Mouse (Mus musculus): ENCODE results near the gene Trim11.
"Not testable (repeated sequence)": the region's sequence is repeated elsewhere in the genome, so short reads cannot be mapped to it uniquely, and the experiment has no call there.

Trim11 gene

GRCm38 (mm10) chr11:58978027-58978705 is at the start of gene Trim11:
TSS of gene Trim11 (plus strand) at chr11:58978093.
- DNase-seq = peak; percentile 50

GRCm38 (mm10) chr11:58929055-58929454 is 48.8 kb upstream of the Trim11 start:
- DNase-seq = no peak

GRCm38 (mm10) chr11:58929641-58930040 is 48.3 kb upstream of the Trim11 start:
- peak; percentile 59 for DNase-seq

DNA sequence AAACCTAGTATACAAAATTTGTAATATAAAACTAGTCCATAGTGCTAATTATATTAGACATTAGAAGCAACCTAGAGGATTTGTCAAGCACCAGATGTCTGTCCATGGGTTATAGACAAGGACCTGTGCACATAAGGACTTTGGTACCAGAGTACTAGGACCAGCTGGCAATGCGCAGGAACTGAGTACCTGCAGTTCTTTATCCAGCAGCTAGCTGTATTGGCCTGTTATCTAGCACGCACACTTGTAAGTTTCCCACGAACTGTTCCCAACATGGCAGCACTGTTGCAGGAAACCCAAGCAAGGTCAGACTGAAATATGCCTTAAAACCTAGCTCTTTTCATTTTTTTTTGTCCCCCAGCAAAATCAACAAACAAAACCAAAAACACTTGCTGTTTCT is 47.6 kb upstream of the Trim11 start:
- DNase-seq = no peak

- no peak for DNase-seq
Measured at GRCm38 (mm10) chr11:58931576-58931975, 46.3 kb upstream of the Trim11 start.

- no peak for DNase-seq
Measured at GRCm38 (mm10) chr11:58937909-58938308, 40.0 kb upstream of the Trim11 start.

DNA sequence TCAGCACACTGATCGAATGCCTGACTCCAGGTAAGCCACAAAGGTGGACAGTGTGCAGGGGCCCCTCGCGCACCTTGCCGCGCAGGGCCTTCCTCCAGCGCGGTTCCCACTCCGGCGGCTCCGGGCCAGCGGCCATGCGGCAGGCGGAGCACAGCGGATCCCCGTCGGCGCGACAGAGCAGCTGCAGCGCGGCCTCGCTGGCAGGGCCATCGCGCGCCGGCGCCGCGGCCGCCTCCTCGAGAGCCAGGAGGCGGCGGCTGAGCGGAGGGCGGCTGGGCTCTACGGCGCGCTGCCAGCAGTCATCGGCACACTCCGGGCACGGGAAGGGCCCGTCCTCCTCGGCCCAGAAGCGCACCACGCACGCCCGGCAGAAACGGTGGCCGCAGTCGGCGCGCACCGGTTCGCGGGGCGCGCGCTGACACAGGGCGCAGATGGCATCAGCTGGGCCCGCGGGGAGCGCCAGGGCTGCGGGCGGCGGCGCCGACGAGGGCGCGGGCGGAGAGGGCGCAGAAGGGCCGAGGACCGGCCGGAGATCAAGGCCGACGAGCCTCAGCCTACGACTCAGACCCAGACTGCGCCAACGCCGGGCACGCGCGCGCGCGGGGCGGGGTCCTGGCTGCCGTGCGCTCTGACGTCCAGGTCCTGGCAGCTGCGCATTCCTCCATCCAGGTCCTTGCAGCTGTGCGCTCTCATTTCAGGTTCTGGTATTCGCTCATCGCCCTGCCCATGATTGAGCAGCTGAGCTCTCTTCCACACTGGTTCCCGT is 39.4 kb upstream of the Trim11 start, which contains the start of gene Rnf187:
Rnf187 (minus strand) TSS at position 595 of the 766 bp plus-strand sequence.
- peak; percentile 92 for DNase-seq

GRCm38 (mm10) chr11:58939088-58939439 is 38.8 kb upstream of the Trim11 start:
- DNase-seq = no peak

- DNase-seq = no peak
Measured at GRCm38 (mm10) chr11:58944136-58944535, 33.8 kb upstream of the Trim11 start.

GRCm38 (mm10) chr11:58947306-58947705 is 30.6 kb upstream of the Trim11 start:
- DNase-seq = no peak

- DNase-seq = no peak
Measured at GRCm38 (mm10) chr11:58947798-58948528, 29.9 kb upstream of the Trim11 start.

DNA sequence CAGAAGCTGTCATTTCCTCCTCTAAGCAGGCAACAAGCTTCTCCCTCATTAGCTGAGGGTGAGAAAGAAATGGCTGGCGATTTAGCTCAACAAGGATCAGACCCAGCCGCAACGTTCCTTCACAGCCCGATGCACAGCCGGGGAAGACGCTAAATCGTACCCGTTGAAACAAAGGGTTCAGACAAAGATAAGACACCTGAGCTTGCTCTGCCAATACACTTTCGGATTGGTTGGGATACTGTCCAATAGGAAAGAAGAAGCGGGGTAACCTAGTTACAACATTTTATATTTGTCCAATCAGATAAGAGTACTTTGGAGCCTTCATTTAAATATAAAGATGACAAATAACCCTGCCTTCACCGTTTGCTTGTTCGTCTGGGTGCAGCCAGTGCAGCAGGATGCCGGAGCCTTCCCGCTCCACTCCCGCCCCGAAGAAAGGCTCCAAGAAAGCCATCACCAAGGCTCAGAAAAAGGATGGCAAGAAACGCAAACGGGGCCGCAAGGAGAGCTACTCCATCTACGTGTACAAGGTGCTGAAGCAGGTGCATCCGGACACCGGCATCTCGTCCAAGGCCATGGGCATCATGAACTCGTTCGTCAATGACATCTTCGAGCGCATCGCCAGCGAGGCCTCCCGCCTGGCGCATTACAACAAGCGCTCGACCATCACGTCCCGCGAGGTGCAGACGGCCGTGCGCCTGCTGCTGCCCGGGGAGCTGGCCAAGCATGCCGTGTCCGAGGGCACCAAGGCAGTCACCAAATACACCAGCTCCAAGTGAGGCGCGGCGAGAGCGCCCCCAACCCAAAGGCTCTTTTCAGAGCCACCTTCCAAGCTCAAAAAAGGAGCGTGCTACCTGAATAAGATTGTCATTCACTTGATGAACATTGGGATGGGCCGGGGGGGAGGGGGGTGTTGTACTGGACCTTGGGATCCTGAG is 29.1 kb upstream of the Trim11 start, which contains the start of gene Hist3h2ba:
Hist3h2ba (plus strand) TSS at position 379 of the 938 bp plus-strand sequence.
- peak; percentile 65 for DNase-seq

DNA sequence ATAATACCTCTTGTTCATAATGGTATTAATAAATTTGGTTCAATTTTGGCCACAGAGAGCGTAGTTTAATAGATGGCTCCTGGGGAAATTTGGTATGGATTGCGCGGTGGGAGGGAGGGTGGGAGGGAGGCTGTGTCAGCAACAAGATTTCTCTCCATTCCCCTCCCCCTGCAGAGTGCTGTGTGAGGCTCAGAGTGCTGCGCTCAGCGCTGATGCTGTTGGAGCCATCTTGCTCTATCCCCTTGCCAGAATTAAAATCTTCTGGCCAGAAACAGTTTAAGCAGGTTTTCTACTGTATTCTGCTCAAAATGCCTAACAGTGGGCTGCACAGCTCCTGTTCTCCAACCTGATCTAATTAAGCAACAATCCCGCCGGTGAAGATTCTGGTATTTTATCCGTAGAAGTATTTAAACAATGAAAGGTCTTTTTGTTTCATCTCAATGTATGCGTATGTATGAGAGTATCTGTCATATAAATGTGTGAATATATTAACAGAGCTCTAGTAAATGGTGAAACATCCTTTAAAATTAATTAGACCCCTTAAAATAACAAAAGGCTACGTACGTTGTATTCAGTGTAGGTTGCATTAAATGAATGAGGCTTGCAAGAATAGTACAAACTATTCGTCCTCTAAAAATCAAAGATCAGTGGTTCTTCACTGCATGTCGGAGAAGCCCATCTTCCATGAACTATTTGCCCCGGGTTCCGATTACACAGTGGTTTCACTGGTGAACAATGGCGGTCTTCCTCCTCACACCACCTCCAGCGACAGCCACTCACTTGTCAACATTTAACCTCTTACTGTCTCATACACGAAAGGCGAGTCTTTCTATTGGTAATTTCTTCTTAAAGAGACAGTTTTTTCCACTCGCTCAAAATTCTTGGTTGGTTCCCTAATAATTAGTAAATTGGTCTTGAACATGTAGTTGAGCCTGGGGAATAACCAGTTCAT is 28.1 kb upstream of the Trim11 start:
- no peak for DNase-seq

GRCm38 (mm10) chr11:58951210-58951609 is 26.7 kb upstream of the Trim11 start:
- no peak for DNase-seq

GRCm38 (mm10) chr11:58953351-58954169 is 24.3 kb upstream of the Trim11 start:
- no peak for DNase-seq

GRCm38 (mm10) chr11:58954170-58954419 is 23.8 kb upstream of the Trim11 start:
- not testable (repeated sequence) for DNase-seq

DNA sequence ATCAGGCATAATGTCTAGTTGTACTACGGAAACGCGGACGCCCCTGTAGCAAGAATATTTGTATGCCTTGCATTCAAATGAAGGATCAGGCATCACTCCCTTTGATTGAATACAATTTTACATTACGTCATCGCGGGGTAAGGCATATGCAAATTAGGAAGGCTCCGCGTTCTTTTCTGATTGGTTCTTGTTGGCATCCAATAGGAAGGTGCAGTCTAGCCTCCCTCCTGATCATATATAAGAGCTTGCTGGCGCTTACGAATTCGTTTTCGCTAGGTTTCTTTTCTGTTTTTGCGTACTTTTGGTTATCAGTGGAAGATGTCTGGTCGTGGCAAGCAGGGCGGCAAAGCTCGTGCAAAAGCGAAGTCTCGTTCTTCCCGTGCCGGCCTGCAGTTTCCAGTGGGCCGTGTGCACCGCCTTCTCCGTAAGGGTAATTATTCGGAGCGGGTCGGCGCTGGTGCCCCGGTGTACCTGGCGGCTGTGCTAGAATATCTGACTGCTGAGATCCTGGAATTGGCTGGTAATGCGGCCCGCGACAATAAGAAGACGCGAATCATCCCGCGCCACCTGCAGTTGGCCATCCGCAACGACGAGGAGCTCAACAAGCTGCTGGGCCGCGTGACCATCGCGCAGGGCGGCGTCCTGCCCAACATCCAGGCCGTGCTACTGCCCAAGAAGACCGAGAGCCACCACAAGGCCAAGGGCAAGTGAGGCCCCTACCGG is 23.3 kb upstream of the Trim11 start, which contains the start of the genes Hist3h2a and Trim17:
Hist3h2a (plus strand) TSS at position 266 of the 723 bp plus-strand sequence.
Trim17 (plus strand) TSS at position 266 of the 723 bp plus-strand sequence.
- DNase-seq = peak; percentile 94

- DNase-seq = no peak
Measured at GRCm38 (mm10) chr11:58955143-58955867, 22.6 kb upstream of the Trim11 start.

- DNase-seq = no peak
Measured at GRCm38 (mm10) chr11:58955868-58956257, 22.0 kb upstream of the Trim11 start.
